Mouse (Mus musculus) cortical plate, adult 2 months (tissue): ENCODE measurements at regions not wholly inside any gene's neighbourhood (a gene's known extent, or its start where the extent isn't known, plus 50 kb on each side); places are given as distances from the start of the nearest gene placed in this dataset.

Experiments
- H3K27ac ChIP-seq: fragments of 200-500 bp; 2 replicates; pipeline ENCODE4 v1.5.1; 2012; ENCODE audit warnings: low read length, control low read depth, inconsistent platforms; ENCODE audit not compliant: insufficient read depth
- H3K4me1 ChIP-seq: fragments of 200-500 bp; 2 replicates; pipeline ENCODE4 v1.6.1; 2011; ENCODE audit warnings: low read length; ENCODE audit not compliant: control insufficient read depth, insufficient read depth
- H3K4me3 ChIP-seq: fragments of 200-500 bp; 2 replicates; pipeline ENCODE4 v1.5.1; 2011; ENCODE audit warnings: mild to moderate bottlenecking, low read length, control low read depth; ENCODE audit not compliant: insufficient read depth
- CTCF ChIP-seq: fragments of 200-500 bp; IDR thresholded peaks from 2 replicates; pipeline ENCODE4 v1.5.1; 2011; ENCODE audit warnings: mild to moderate bottlenecking, control low read depth, low read length; ENCODE audit not compliant: insufficient read depth; ENCODE audit errors: extremely low read depth
- POLR2A ChIP-seq: fragments of 200-500 bp; IDR thresholded peaks from 2 replicates; pipeline ENCODE4 v1.6.1; 2011; ENCODE audit warnings: mild to moderate bottlenecking, low read length, control low read depth; ENCODE audit not compliant: insufficient read depth; ENCODE audit errors: extremely low read depth

DNA sequence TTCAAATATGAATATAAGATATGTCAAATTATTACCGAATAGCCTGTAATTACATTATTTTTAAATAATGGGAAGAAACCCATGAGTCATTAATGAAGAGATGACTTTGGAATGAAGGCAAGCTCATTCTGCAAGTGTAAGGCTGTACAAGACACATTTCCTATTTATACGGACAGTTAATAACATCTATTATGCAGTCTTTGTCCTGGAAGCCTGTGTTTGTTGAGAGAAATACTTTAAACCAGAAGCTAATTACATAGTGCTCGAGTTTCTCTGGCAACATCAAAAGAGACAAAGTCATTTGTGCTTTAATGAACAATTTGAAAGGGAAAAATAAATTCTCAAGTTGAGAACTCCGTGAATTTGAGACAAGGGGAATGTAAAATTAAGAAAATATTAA, 242.5 kb upstream of the BC052040 start:
- no peak overlapping the region for H3K27ac ChIP-seq
- no peak for TF ChIP-seq POLR2A
- no peak for TF ChIP-seq CTCF
- H3K4me3 ChIP-seq = no peak overlapping the region
- no peaks in the 10 kb centered on the region for H3K4me1 ChIP-seq

DNA sequence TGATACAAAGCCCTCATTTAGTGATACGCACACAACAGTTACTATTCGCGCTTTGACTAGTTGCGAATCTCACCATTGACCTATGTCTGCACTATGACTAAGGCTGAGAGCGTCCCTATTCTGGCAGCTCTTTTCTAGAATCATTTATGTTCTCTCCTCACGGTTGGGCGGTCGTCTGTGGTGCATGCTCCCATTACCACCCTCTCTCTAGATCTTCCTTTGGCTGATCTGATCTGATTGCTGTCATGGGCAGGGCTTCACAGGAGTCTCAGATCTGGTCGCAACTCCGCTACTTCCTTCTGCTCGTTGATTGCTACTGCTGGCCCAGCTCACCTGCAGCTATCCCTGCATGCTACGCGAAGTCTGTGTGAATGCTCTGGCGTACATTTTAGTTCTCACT, 239.2 kb upstream of the BC052040 start:
- no peak for TF ChIP-seq CTCF
- TF ChIP-seq POLR2A = no peak

DNA sequence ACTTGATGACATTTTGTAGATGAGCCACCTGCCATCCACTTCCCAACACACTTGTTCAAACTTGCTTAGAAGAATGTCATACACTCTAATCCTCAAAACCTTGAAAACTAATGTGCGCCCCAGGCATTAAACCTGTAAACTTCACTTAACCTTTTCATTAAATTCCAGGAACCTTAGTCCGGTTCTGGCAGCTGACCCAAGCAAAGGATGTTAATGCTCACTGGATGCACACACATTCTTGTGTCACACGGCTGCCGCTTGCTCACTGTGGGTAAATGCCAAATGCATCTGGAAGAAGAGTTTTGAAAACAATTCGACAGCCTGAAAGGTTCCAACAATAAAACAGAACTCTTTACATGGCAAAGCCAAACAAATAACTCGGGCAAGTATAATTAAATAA, 235.0 kb upstream of the BC052040 start:
- Histone ChIP-seq H3K4me3 (no peak overlapping the region), H3K27ac (no peak overlapping the region), H3K4me1 (no peaks in the 10 kb centered on the region)
- TF ChIP-seq CTCF = no peak
- no peak for TF ChIP-seq POLR2A

More for the DNA sequence above, 239.2 kb upstream of the BC052040 start:
- Histone ChIP-seq H3K27ac (no peak overlapping the region), H3K4me1 (no peaks in the 10 kb centered on the region), H3K4me3 (no peak overlapping the region)

DNA sequence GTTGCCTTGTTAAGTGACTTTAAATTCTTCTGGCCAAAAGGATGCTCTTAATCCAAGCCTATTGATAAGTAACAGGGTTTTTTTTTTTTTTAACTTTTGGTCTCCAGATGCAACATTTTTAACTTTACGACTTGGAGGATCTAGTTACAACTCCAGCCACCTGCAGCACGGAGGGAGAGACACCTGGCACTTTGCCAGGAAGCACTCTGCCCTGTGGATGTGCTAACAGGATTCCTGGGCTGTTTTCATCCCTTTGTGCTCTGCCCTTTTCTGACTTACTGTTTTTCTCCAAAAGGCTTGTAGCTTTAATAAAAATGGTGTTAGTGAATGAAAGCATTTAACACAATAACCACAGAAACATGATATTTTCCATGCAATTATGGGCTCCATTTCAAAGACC, 233.3 kb upstream of the BC052040 start:
- TF ChIP-seq CTCF = no peak
- TF ChIP-seq POLR2A = no peak
- Histone ChIP-seq H3K4me1 (no peaks in the 10 kb centered on the region), H3K4me3 (no peak overlapping the region), H3K27ac (no peak overlapping the region)

DNA sequence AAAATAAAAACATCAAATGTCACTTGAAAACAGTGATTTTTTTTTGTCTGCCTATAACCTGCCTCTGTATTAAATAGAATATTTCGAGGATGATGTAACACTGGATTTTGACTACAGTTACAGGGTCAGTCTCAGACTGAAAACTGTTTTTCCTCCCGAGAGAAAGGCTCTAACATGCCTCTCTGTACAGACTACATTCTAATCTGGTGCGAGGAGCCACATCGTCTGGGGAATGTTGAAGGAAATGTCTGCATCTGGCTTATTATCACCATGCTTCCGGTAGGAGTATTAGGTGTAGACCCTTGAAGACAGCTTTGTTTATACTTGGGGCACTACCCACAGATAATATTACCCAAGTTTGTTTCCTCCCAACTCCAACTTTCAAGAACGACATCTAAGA, 210.4 kb upstream of the BC052040 start:
- TF ChIP-seq POLR2A (no peak), CTCF (no peak)
- no peak overlapping the region for H3K27ac ChIP-seq
- H3K4me1 ChIP-seq = no peaks in the 10 kb centered on the region
- no peak overlapping the region for H3K4me3 ChIP-seq

DNA sequence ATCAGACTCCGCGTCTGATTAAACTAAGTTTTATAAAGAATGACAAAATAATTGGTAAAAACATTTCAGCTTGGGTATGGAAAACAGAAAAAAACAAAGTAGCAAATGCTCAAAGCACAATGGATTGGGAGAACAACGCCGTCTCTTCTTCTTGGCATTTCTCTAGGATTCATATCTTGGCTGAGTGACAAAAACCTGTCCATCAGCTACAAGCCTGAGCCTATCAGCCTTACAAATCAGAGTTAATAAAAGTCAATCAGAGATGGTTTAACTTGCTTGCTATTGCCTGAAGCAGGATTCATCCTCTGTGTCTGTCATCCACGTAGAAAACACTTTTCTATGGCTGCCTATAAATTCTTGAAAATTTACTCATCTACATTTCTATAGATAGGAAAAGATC, 206.2 kb upstream of the BC052040 start:
- H3K4me3 ChIP-seq = no peak overlapping the region
- H3K4me1 ChIP-seq = no peaks in the 10 kb centered on the region
- no peak overlapping the region for H3K27ac ChIP-seq
- TF ChIP-seq CTCF (no peak), POLR2A (no peak)

DNA sequence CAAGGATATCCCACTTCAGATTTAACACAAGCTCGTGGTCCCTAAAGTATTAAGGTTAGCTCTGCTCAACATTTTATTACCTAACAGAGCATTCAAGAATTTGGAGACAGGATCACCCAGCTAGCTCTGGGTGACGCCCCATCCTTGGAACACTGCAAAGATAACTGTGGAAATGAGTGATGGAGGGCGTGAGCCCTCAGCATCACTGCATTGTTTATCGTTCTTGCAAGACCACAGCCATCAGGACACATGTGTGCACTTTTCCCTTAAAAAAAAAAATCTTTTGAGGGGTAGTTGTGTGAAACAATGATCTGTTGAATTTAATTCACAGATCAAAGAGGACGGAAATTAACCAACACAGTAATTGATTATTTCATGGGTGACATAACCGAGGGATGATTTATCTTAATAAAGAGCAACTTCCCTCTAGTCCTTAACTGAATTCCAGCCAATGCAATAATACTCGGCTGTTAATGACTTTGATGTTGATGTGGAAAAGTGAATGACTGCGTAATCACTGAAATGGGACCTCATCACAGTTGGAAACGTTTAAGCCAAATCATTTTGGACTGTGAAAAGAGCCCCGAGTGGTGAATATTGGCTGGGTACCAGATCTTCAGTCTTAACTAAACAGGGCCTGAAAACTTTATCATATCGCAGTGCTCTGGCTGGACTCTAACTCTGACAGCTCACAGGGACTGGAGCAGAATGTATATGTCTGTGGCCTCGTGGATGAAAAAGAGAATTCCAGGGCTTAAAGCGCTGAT, 196.9 kb upstream of the BC052040 start:
- H3K4me1 ChIP-seq = no peaks in the 10 kb centered on the region
- no peak overlapping the region for H3K27ac ChIP-seq
- TF ChIP-seq POLR2A (no peak), CTCF (no peak)
- no peak overlapping the region for H3K4me3 ChIP-seq

DNA sequence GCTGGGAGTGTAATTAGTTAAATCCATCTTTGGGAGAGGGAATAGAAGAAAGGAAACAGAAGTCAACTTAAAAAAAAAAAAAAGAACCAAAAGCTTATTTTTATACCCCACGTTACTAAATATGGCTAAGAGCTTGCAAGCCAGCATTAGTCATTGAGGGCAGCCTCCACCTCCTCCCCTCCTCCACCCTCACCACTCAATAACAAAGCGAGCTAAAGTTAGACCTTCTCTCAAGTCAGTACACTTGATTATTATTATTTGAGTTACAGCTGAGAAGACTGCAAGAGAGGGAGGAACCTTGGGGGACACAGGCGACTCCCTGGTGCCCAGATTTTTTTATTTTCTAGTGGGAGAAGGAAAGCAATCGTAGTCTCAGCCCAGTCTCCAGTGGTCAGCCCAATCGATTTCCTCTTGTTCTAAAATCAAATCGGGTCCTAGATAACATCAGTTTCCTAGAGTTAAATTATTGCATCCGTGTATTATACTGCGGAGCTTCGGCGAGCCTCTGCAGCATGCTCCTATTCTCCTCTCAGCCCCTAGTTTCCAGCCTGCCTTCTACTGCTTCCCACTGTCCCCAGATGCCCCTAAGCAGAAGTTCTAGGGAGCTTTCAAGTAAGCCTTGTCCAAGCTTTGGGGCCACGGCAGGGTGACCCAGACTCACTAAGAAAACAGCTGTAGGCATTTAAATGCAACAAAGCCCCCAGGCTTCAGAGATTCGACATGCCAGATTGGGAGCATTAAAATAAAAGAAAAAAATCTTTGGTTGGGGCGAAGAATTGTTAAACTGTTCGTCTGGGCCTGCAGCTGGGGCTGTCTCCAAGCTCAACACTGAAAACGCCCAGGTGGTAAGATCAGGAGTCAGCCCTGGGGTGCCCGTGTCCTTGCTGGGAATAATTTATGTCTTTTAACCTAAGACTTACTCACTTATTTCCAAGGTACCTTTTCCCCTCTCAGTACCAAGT, 196.0 kb upstream of the BC052040 start:
- no peak overlapping the region for H3K4me3 ChIP-seq
- TF ChIP-seq POLR2A (no peak), CTCF (no peak)
- no peaks in the 10 kb centered on the region for H3K4me1 ChIP-seq
- no peak overlapping the region for H3K27ac ChIP-seq

DNA sequence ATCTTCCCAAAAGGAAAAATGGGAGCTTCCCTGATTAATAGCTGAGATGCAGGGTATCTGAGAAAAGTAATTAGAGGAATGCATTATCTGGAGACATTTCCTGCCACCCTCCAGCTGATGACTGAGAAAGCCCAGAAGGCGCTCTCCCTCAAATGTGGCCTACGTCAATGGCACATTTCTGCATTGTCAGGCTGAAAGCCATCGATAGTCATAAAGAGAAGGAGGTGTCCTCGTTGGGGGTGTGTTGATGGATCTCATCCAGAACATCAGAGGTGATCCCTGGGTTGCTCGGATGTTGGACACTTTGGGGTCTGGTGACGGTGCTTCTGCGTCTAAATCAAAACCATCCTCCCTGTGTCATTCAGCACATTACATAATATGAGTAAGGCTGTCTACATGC, 189.9 kb upstream of the BC052040 start:
- H3K4me3 ChIP-seq = no peak overlapping the region
- TF ChIP-seq CTCF (no peak), POLR2A (no peak)
- H3K4me1 ChIP-seq = no peaks in the 10 kb centered on the region
- H3K27ac ChIP-seq = no peak overlapping the region
